Mouse (Mus musculus) midbrain, embryonic 15.5 days (tissue): ENCODE measurements at regions not wholly inside any gene's neighbourhood (a gene's known extent, or its start where the extent isn't known, plus 50 kb on each side); places are given as distances from the start of the nearest gene placed in this dataset.

Experiments used
- ATAC-seq: fragments of 200-750 bp; cut with Nextera tagmentation; replicated peaks from 2 replicates; pipeline ENCODE4 v1.8.0; 2017; ENCODE audit warnings: moderate TSS enrichment
- H3K27ac ChIP-seq: fragments of 300-500 bp; sonication (generic); 2 replicates; pipeline ENCODE4 v1.5.1; 2015; ENCODE audit warnings: mild to moderate bottlenecking, inconsistent platforms
- H3K27me3 ChIP-seq: fragments of 300-500 bp; sonication (generic); replicated peaks from 2 replicates; pipeline ENCODE4 v1.6.1; 2015; ENCODE audit warnings: inconsistent platforms
- H3K36me3 ChIP-seq: fragments of 300-500 bp; sonication (generic); replicated peaks from 2 replicates; pipeline ENCODE4 v1.6.1; 2015; ENCODE audit warnings: inconsistent platforms
- H3K4me1 ChIP-seq: fragments of 300-500 bp; sonication (generic); 2 replicates; pipeline ENCODE4 v1.6.1; 2015; ENCODE audit warnings: inconsistent platforms
- H3K4me2 ChIP-seq: fragments of 300-500 bp; sonication (generic); 2 replicates; pipeline ENCODE4 v1.6.1; 2015; ENCODE audit warnings: inconsistent platforms, mild to moderate bottlenecking, moderate library complexity
- H3K4me3 ChIP-seq: fragments of 300-500 bp; sonication (generic); 2 replicates; pipeline ENCODE4 v1.5.1; 2015; ENCODE audit warnings: mild to moderate bottlenecking, inconsistent platforms
- H3K9ac ChIP-seq: fragments of 300-500 bp; sonication (generic); 2 replicates; pipeline ENCODE4 v1.6.1; 2015; ENCODE audit warnings: mild to moderate bottlenecking, inconsistent platforms
- H3K9me3 ChIP-seq: fragments of 300-500 bp; sonication (generic); 2 replicates; pipeline ENCODE4 v1.6.1; 2016; ENCODE audit warnings: inconsistent platforms
- WGBS: fragments of 180-500 bp; shearing (Covaris S2); methylation state at CpG from one replicate; pipeline ENCODE4 v1.1.7; 2015; ENCODE audit warnings: mixed read lengths; 5-methylcytosine and 5-hydroxymethylcytosine counted together

- Histone ChIP-seq H3K27ac (no peak overlapping the region), H3K4me3 (no peak overlapping the region), H3K36me3 (no peaks in the 10 kb centered on the region), H3K9ac (no peak overlapping the region), H3K27me3 (no peaks in the 10 kb centered on the region), H3K4me2 (no peak overlapping the region), H3K4me1 (no peaks in the 10 kb centered on the region), H3K9me3 (no peaks in the 10 kb centered on the region)
- 76% methylated on average over 2 of the region's 2 CpGs for WGBS
- no peak for ATAC-seq
Measured at GRCm38 (mm10) chr11:110588280-110588679, 189.4 kb downstream of the Map2k6 start.

- H3K9ac ChIP-seq: no peak overlapping the region
- H3K4me2 ChIP-seq: no peak overlapping the region
- no peaks in the 10 kb centered on the region for H3K9me3 ChIP-seq
- no peaks in the 10 kb centered on the region for H3K4me1 ChIP-seq
- no peaks in the 10 kb centered on the region for H3K27me3 ChIP-seq
- H3K27ac ChIP-seq: no peak overlapping the region
- WGBS: 72% methylated on average over 7 of the region's 7 CpGs
- H3K4me3 ChIP-seq: no peak overlapping the region
- H3K36me3 ChIP-seq: no peaks in the 10 kb centered on the region
- ATAC-seq: no peak
Measured at GRCm38 (mm10) chr11:110595266-110595862, 196.4 kb downstream of the Map2k6 start.

GRCm38 (mm10) chr11:110605041-110605882 lies 206.3 kb downstream of the Map2k6 start:
- 80% methylated on average over 10 of the region's 10 CpGs for WGBS
- H3K9ac ChIP-seq: no peak overlapping the region
- no peak overlapping the region for H3K4me3 ChIP-seq
- H3K4me2 ChIP-seq: no peak overlapping the region
- H3K4me1 ChIP-seq: no peaks in the 10 kb centered on the region
- H3K27ac ChIP-seq: no peak overlapping the region
- no peaks in the 10 kb centered on the region for H3K27me3 ChIP-seq
- no peak for ATAC-seq
- no peaks in the 10 kb centered on the region for H3K9me3 ChIP-seq
- H3K36me3 ChIP-seq: no peaks in the 10 kb centered on the region

- ATAC-seq: no peak
Measured at GRCm38 (mm10) chr11:110609276-110609675, 210.4 kb downstream of the Map2k6 start.

GRCm38 (mm10) chr11:110610831-110611230 lies 211.9 kb downstream of the Map2k6 start:
- no peak overlapping the region for H3K9ac ChIP-seq
- no peak for ATAC-seq
- no peaks in the 10 kb centered on the region for H3K4me1 ChIP-seq
- WGBS: 86% methylated on average over 7 of the region's 7 CpGs
- H3K27ac ChIP-seq: no peak overlapping the region
- H3K27me3 ChIP-seq: no peaks in the 10 kb centered on the region
- no peak overlapping the region for H3K4me3 ChIP-seq
- no peak overlapping the region for H3K4me2 ChIP-seq
- H3K9me3 ChIP-seq: no peaks in the 10 kb centered on the region
- H3K36me3 ChIP-seq: no peaks in the 10 kb centered on the region

More at GRCm38 (mm10) chr11:110609276-110609675, 210.4 kb downstream of the Map2k6 start:
- H3K27ac ChIP-seq: no peak overlapping the region
- WGBS: 92% methylated on average over 2 of the region's 2 CpGs
- H3K4me2 ChIP-seq: no peak overlapping the region
- no peaks in the 10 kb centered on the region for H3K27me3 ChIP-seq
- H3K9me3 ChIP-seq: no peaks in the 10 kb centered on the region
- no peaks in the 10 kb centered on the region for H3K36me3 ChIP-seq
- H3K4me3 ChIP-seq: no peak overlapping the region
- H3K4me1 ChIP-seq: no peaks in the 10 kb centered on the region
- no peak overlapping the region for H3K9ac ChIP-seq

GRCm38 (mm10) chr11:110632001-110632400 lies 233.1 kb downstream of the Map2k6 start:
- Histone ChIP-seq H3K27me3 (no peaks in the 10 kb centered on the region), H3K27ac (no peak overlapping the region), H3K4me1 (no peaks in the 10 kb centered on the region), H3K36me3 (no peaks in the 10 kb centered on the region), H3K9ac (no peak overlapping the region), H3K4me3 (no peak overlapping the region), H3K4me2 (no peak overlapping the region), H3K9me3 (no peaks in the 10 kb centered on the region)
- 73% methylated on average over 6 of the region's 6 CpGs for WGBS
- ATAC-seq: no peak

GRCm38 (mm10) chr11:110633351-110633750 lies 234.4 kb downstream of the Map2k6 start:
- H3K9ac ChIP-seq: no peak overlapping the region
- H3K4me1 ChIP-seq: no peaks in the 10 kb centered on the region
- no peaks in the 10 kb centered on the region for H3K36me3 ChIP-seq
- WGBS: 86% methylated on average over 5 of the region's 5 CpGs
- H3K4me3 ChIP-seq: no peak overlapping the region
- H3K27ac ChIP-seq: no peak overlapping the region
- no peaks in the 10 kb centered on the region for H3K27me3 ChIP-seq
- H3K4me2 ChIP-seq: no peak overlapping the region
- no peak for ATAC-seq
- no peaks in the 10 kb centered on the region for H3K9me3 ChIP-seq

- Histone ChIP-seq H3K27me3 (no peaks in the 10 kb centered on the region), H3K4me1 (no peaks in the 10 kb centered on the region), H3K36me3 (no peaks in the 10 kb centered on the region), H3K4me3 (no peak overlapping the region), H3K4me2 (no peak overlapping the region), H3K27ac (no peak overlapping the region), H3K9me3 (no peaks in the 10 kb centered on the region), H3K9ac (no peak overlapping the region)
- no peak for ATAC-seq
- 90% methylated on average over 13 of the region's 13 CpGs for whole genome bisulfite sequencing
Measured at GRCm38 (mm10) chr11:110642485-110642884, 243.6 kb downstream of the Map2k6 start.

GRCm38 (mm10) chr11:110649575-110650210 lies 250.8 kb downstream of the Map2k6 start:
- no peak overlapping the region for H3K4me3 ChIP-seq
- no peaks in the 10 kb centered on the region for H3K4me1 ChIP-seq
- no peaks in the 10 kb centered on the region for H3K27me3 ChIP-seq
- H3K9ac ChIP-seq: no peak overlapping the region
- 36% methylated on average over 7 of the region's 7 CpGs for WGBS
- no peak overlapping the region for H3K4me2 ChIP-seq
- no peak for ATAC-seq
- H3K9me3 ChIP-seq: no peaks in the 10 kb centered on the region
- H3K27ac ChIP-seq: no peak overlapping the region
- H3K36me3 ChIP-seq: no peaks in the 10 kb centered on the region

GRCm38 (mm10) chr11:110652068-110652467 lies 253.1 kb downstream of the Map2k6 start:
- H3K4me2 ChIP-seq: no peak overlapping the region
- no peaks in the 10 kb centered on the region for H3K36me3 ChIP-seq
- no peaks in the 10 kb centered on the region for H3K27me3 ChIP-seq
- H3K9me3 ChIP-seq: no peaks in the 10 kb centered on the region
- H3K27ac ChIP-seq: no peak overlapping the region
- H3K4me3 ChIP-seq: no peak overlapping the region
- H3K9ac ChIP-seq: no peak overlapping the region
- no peak for ATAC-seq
- WGBS: 22% methylated on average over 3 of the region's 3 CpGs
- H3K4me1 ChIP-seq: peaks cover 10% of the 10 kb centered on the region

GRCm38 (mm10) chr11:110656524-110657156 lies 257.7 kb downstream of the Map2k6 start:
- no peaks in the 10 kb centered on the region for H3K36me3 ChIP-seq
- no peaks in the 10 kb centered on the region for H3K9me3 ChIP-seq
- H3K4me2 ChIP-seq: no peak overlapping the region
- no peak overlapping the region for H3K9ac ChIP-seq
- H3K4me1 ChIP-seq: peaks cover 10% of the 10 kb centered on the region
- no peak overlapping the region for H3K4me3 ChIP-seq
- 55% methylated on average over 11 of the region's 11 CpGs for WGBS
- ATAC-seq: peak; percentile 37
- no peaks in the 10 kb centered on the region for H3K27me3 ChIP-seq
- peak overlapping the region; percentile 35 for H3K27ac ChIP-seq

GRCm38 (mm10) chr11:110657854-110658253 lies 258.9 kb downstream of the Map2k6 start:
- Histone ChIP-seq H3K9me3 (no peaks in the 10 kb centered on the region), H3K36me3 (no peaks in the 10 kb centered on the region), H3K4me2 (no peak overlapping the region), H3K4me3 (no peak overlapping the region), H3K9ac (no peak overlapping the region), H3K4me1 (peaks cover 10% of the 10 kb centered on the region), H3K27me3 (no peaks in the 10 kb centered on the region), H3K27ac (no peak overlapping the region)
- WGBS: 79% methylated on average over 8 of the region's 8 CpGs
- ATAC-seq: no peak
